Mouse (Mus musculus) thymus, adult 2 months (tissue): ENCODE data around the gene Xpnpep1. TPM values are rescaled to one million over a fixed set of nuclear protein-coding genes. Genes with fewer than 3 reads are reported as not detected.

Experiments
- DNase-seq: peaks from one replicate; pipeline ENCODE4 v3.0.0; 2021
- H3K27ac ChIP-seq: fragments of 200-500 bp; 2 replicates; pipeline ENCODE4 v1.5.1; 2012; ENCODE audit warnings: low read length, control low read depth; ENCODE audit not compliant: control insufficient read depth, insufficient read depth
- H3K27me3 ChIP-seq: fragments of 200-500 bp; 2 replicates; pipeline ENCODE4 v1.6.1; 2012; ENCODE audit warnings: mild to moderate bottlenecking, low read length, moderate library complexity, mixed read lengths; ENCODE audit not compliant: control insufficient read depth, insufficient read depth
- H3K36me3 ChIP-seq: fragments of 200-500 bp; 2 replicates; pipeline ENCODE4 v1.6.1; 2012; ENCODE audit warnings: mild to moderate bottlenecking, low read length, moderate library complexity; ENCODE audit not compliant: control insufficient read depth, insufficient read depth
- H3K4me1 ChIP-seq: fragments of 200-500 bp; replicated peaks from 2 replicates; pipeline ENCODE4 v1.6.1; 2012; ENCODE audit warnings: low read length; ENCODE audit not compliant: control insufficient read depth, insufficient read depth
- H3K4me3 ChIP-seq: fragments of 200-500 bp; 2 replicates; pipeline ENCODE4 v1.5.1; 2012; ENCODE audit warnings: mild to moderate bottlenecking, low read length, control low read depth, moderate library complexity; ENCODE audit not compliant: control insufficient read depth, insufficient read depth
- CTCF ChIP-seq: fragments of 200-500 bp; IDR thresholded peaks from 2 replicates; pipeline ENCODE4 v1.5.1; 2012; ENCODE audit warnings: mild to moderate bottlenecking, control low read depth, low read length, moderate library complexity, borderline replicate concordance; ENCODE audit not compliant: control insufficient read depth, poor library complexity, insufficient read depth; ENCODE audit errors: extremely low read depth
- POLR2A ChIP-seq: fragments of 200-500 bp; IDR thresholded peaks from 2 replicates; pipeline ENCODE4 v1.6.1; 2012; ENCODE audit warnings: mild to moderate bottlenecking, low read length, control low read depth, moderate library complexity; ENCODE audit not compliant: control insufficient read depth, poor library complexity, insufficient read depth; ENCODE audit errors: extremely low read depth
- WGBS: fragments of 180-500 bp; shearing (Covaris S2); methylation state at CpG from one replicate; pipeline ENCODE4 v1.1.7; 2018; 5-methylcytosine and 5-hydroxymethylcytosine counted together
- polyA plus RNA-seq: library from polyadenylated mRNA; depleted of rRNA; stranded (reverse); fragments of >200 nt; gene quantifications from 2 replicates; pipeline ENCODE4 v1.2.3, GENCODE M21; 2012

Xpnpep1 gene
- polyA plus RNA-seq, 1 experiment = 49.6 TPM

- Histone ChIP-seq H3K36me3 (no peaks in the 10 kb centered on the region), H3K4me1 (no peaks in the 10 kb centered on the region), H3K27me3 (no peaks in the 10 kb centered on the region), H3K27ac (no peak overlapping the region), H3K4me3 (no peak overlapping the region)
- no peak for TF ChIP-seq POLR2A
- WGBS = 80% methylated on average over 10 of the region's 10 CpGs
- DNase-seq = no peak
These were observed 26.9 kb upstream of the Xpnpep1 start for GRCm38 (mm10) chr19:53066934-53067333.

- H3K27ac ChIP-seq = no peak overlapping the region
- H3K27me3 ChIP-seq = no peaks in the 10 kb centered on the region
- DNase-seq = no peak
- no peaks in the 10 kb centered on the region for H3K36me3 ChIP-seq
- H3K4me1 ChIP-seq = no peaks in the 10 kb centered on the region
- no peak for TF ChIP-seq POLR2A
- no peak for TF ChIP-seq CTCF
- H3K4me3 ChIP-seq = no peak overlapping the region
- 78% methylated on average over 9 of the region's 9 CpGs for WGBS
These were observed 26.5 kb upstream of the Xpnpep1 start for GRCm38 (mm10) chr19:53066531-53066930.

- no peak for DNase-seq
- Histone ChIP-seq H3K4me1 (no peaks in the 10 kb centered on the region), H3K4me3 (no peak overlapping the region), H3K27me3 (no peaks in the 10 kb centered on the region), H3K27ac (no peak overlapping the region), H3K36me3 (no peaks in the 10 kb centered on the region)
- 82% methylated on average over 8 of the region's 8 CpGs for WGBS
- TF ChIP-seq POLR2A = no peak
- TF ChIP-seq CTCF = no peak
These were observed 25.0 kb upstream of the Xpnpep1 start for GRCm38 (mm10) chr19:53064972-53065361.

GRCm38 (mm10) chr19:53064292-53064971, 24.4 kb upstream of the Xpnpep1 start:
- H3K36me3 ChIP-seq = no peaks in the 10 kb centered on the region
- no peaks in the 10 kb centered on the region for H3K4me1 ChIP-seq
- H3K27ac ChIP-seq = no peak overlapping the region
- H3K27me3 ChIP-seq = no peaks in the 10 kb centered on the region
- TF ChIP-seq POLR2A (no peak), CTCF (no peak)
- 88% methylated on average over 12 of the region's 12 CpGs for WGBS
- H3K4me3 ChIP-seq = no peak overlapping the region
- DNase-seq = no peak

- Histone ChIP-seq H3K36me3 (no peaks in the 10 kb centered on the region), H3K4me3 (no peak overlapping the region), H3K4me1 (no peaks in the 10 kb centered on the region; the same call in 1 of the 2 replicates), H3K27me3 (no peaks in the 10 kb centered on the region), H3K27ac (no peak overlapping the region)
- no peak for DNase-seq
- TF ChIP-seq POLR2A (no peak), CTCF (no peak)
- WGBS = 54% methylated on average over 3 of the region's 3 CpGs
These were observed 22.0 kb upstream of the Xpnpep1 start for GRCm38 (mm10) chr19:53062046-53062445.

- Histone ChIP-seq H3K27ac (no peak overlapping the region), H3K4me1 (no peaks in the 10 kb centered on the region; the same call in 1 of the 2 replicates), H3K27me3 (no peaks in the 10 kb centered on the region), H3K36me3 (no peaks in the 10 kb centered on the region), H3K4me3 (no peak overlapping the region)
- TF ChIP-seq CTCF (no peak), POLR2A (no peak)
- WGBS = 89% methylated on average over 16 of the region's 16 CpGs
- DNase-seq = no peak
These were observed 19.5 kb upstream of the Xpnpep1 start for GRCm38 (mm10) chr19:53059344-53060111.
